Mouse (Mus musculus): ENCODE results near the gene Gzmk.
"Not testable (repeated sequence)": the region's sequence is repeated elsewhere in the genome, so short reads cannot be mapped to it uniquely, and the experiment has no call there.

Gene Gzmk

GRCm38 (mm10) chr13:113225811-113226210 lies at the start of gene Gzmk:
TSS of gene Gzmk (minus strand) at chr13:113225908.
- no peak for DNase-seq

- no peak for DNase-seq
Measured at GRCm38 (mm10) chr13:113271189-113271588, 45.5 kb upstream of the Gzmk start.

- peak; percentile 81 for DNase-seq
Measured at GRCm38 (mm10) chr13:113269777-113270776, 44.4 kb upstream of the Gzmk start.

- no peak for DNase-seq
Measured at GRCm38 (mm10) chr13:113267204-113267603, 41.5 kb upstream of the Gzmk start.

GRCm38 (mm10) chr13:113266495-113266951 lies 40.8 kb upstream of the Gzmk start:
- DNase-seq = peak; percentile 80

GRCm38 (mm10) chr13:113265257-113265656 lies 39.5 kb upstream of the Gzmk start:
- peak; percentile 51 for DNase-seq

- no peak for DNase-seq
Measured at GRCm38 (mm10) chr13:113262822-113263221, 37.1 kb upstream of the Gzmk start.

- no peak for DNase-seq
Measured at GRCm38 (mm10) chr13:113259237-113259636, 33.5 kb upstream of the Gzmk start.

GRCm38 (mm10) chr13:113257190-113257589 lies 31.5 kb upstream of the Gzmk start:
- no peak for DNase-seq

GRCm38 (mm10) chr13:113256766-113257165 lies 31.1 kb upstream of the Gzmk start:
- no peak for DNase-seq

- DNase-seq = not testable (repeated sequence)
Measured at GRCm38 (mm10) chr13:113252580-113252979, 26.9 kb upstream of the Gzmk start.

GRCm38 (mm10) chr13:113245025-113245424 lies 19.3 kb upstream of the Gzmk start:
- peak; percentile 60 for DNase-seq

- DNase-seq = peak; percentile 15
Measured at GRCm38 (mm10) chr13:113242129-113242528, 16.4 kb upstream of the Gzmk start.

GRCm38 (mm10) chr13:113227666-113228463 lies 2.2 kb upstream of the Gzmk start:
- DNase-seq = peak; percentile 34

- no peak for DNase-seq
Measured at GRCm38 (mm10) chr13:113227076-113227475, 1.4 kb upstream of the Gzmk start.

- peak; percentile 84 for DNase-seq
Measured at GRCm38 (mm10) chr13:113224105-113224504, 1.6 kb downstream of the Gzmk start.

- DNase-seq = no peak
Measured at GRCm38 (mm10) chr13:113221851-113222250, 3.9 kb downstream of the Gzmk start.

GRCm38 (mm10) chr13:113213865-113214264 lies 11.8 kb downstream of the Gzmk start:
- no peak for DNase-seq

- no peak for DNase-seq
Measured at GRCm38 (mm10) chr13:113212401-113212800, 13.3 kb downstream of the Gzmk start.

- no peak for DNase-seq
Measured at GRCm38 (mm10) chr13:113211345-113211744, 14.4 kb downstream of the Gzmk start.

- peak; percentile 43 for DNase-seq
Measured at GRCm38 (mm10) chr13:113209624-113210023, 16.1 kb downstream of the Gzmk start, which contains the start of gene Esm1. TSS of gene Esm1 (plus strand) at chr13:113209659.

GRCm38 (mm10) chr13:113205346-113205745 lies 20.4 kb downstream of the Gzmk start:
- DNase-seq = peak; percentile 85

GRCm38 (mm10) chr13:113203146-113203545 lies 22.6 kb downstream of the Gzmk start:
- DNase-seq = no peak

Measured in kidney, adult 9 months (tissue).